23 mouse cellular contexts compared by ENCODE assay signal in genomic region chrX:112543115-112543514, GRCm38 (mm10). TPM values are rescaled to one million over a fixed set of nuclear protein-coding genes. Genes with fewer than 3 reads are reported as not detected.
A peak's percentile ranks its signal among the peaks of the same experiment; 100 is the strongest.
DNase-seq lines count a peak whose midpoint lies in the region; ATAC-seq and TF ChIP-seq lines count a peak whose summit lies in the region.
"Had no signal": no experiment of that assay in that cellular context is flagged by ENCODE, and none has a peak within 500 bp of the region (broad histone marks: within the 10 kb centered on the region; RNA-seq: fewer than 3 reads in every experiment).

No protein-coding gene starts in this region.

- H3K27ac ChIP-seq in kidney, adult 2 months (ENCODE audit: insufficient read depth, low read depth, low read length) = no peak overlapping the region
- H3K27ac ChIP-seq in midbrain, postnatal 0 days (ENCODE audit: low read depth, low read length) = no peak overlapping the region
- no peak overlapping the region for H3K27ac ChIP-seq in midbrain, embryonic 15.5 days
- H3K27ac ChIP-seq: embryonic facial prominence, embryonic 12.5 days; hindbrain, embryonic 10.5 days; liver, embryonic 12.5 days; neural tube, embryonic 13.5 days had no signal

- H3K9ac ChIP-seq in midbrain, postnatal 0 days (replicated peaks; ENCODE audit: low read length, poor library complexity, severe bottlenecking) = no peak overlapping the region
- no peak overlapping the region for H3K9ac ChIP-seq in midbrain, embryonic 15.5 days
- H3K9ac ChIP-seq: embryonic facial prominence, embryonic 12.5 days; liver, embryonic 12.5 days; neural tube, embryonic 13.5 days had no signal

- no peak overlapping the region for H3K4me2 ChIP-seq in midbrain, postnatal 0 days (ENCODE audit: low read depth, low read length, poor library complexity, severe bottlenecking)
- H3K4me2 ChIP-seq in midbrain, embryonic 15.5 days = no peak overlapping the region
- H3K4me2 ChIP-seq: embryonic facial prominence, embryonic 12.5 days; liver, embryonic 12.5 days; neural tube, embryonic 13.5 days had no signal

- no peaks in the 10 kb centered on the region for H3K36me3 ChIP-seq in kidney, adult 2 months (ENCODE audit: control insufficient read depth, insufficient read depth, low read length)
- no peaks in the 10 kb centered on the region for H3K36me3 ChIP-seq in midbrain, postnatal 0 days (ENCODE audit: insufficient read depth, low read length)
- H3K36me3 ChIP-seq in midbrain, embryonic 15.5 days (replicated peaks) = no peaks in the 10 kb centered on the region
- H3K36me3 ChIP-seq: embryonic facial prominence, embryonic 12.5 days; hindbrain, embryonic 10.5 days; liver, embryonic 12.5 days; neural tube, embryonic 13.5 days had no signal

- no peaks in the 10 kb centered on the region for H3K9me3 ChIP-seq in midbrain, postnatal 0 days (ENCODE audit: low read length)
- H3K9me3 ChIP-seq in midbrain, embryonic 15.5 days = no peaks in the 10 kb centered on the region
- H3K9me3 ChIP-seq: embryonic facial prominence, embryonic 12.5 days; hindbrain, embryonic 10.5 days; liver, embryonic 12.5 days; neural tube, embryonic 13.5 days had no signal

- no peak for TF ChIP-seq POLR2A in kidney, adult 2 months (IDR thresholded peaks at IDR 0.05; ENCODE audit: low read depth, low read length)

- no peak for TF ChIP-seq CTCF in kidney, adult 2 months (conservative IDR thresholded peaks at IDR 0.05; ENCODE audit: insufficient read depth, insufficient read length, low read depth, low read length)
- TF ChIP-seq CTCF in midbrain, postnatal 0 days (IDR thresholded peaks at IDR 0.05) = peak; percentile 25; the same call in 1 of the 2 replicates

- no peak for ATAC-seq in midbrain, postnatal 0 days (ENCODE audit: low FRiP score)
- no peak for ATAC-seq in midbrain, embryonic 15.5 days (replicated peaks)
- ATAC-seq: forebrain, embryonic 16.5 days; inflammation-experienced regulatory T-cells, adult 6 months; liver, embryonic 12.5 days had no signal

- peak; percentile 2 for DNase-seq in embryo, embryonic 10.5 days (ENCODE audit: low spot score)
- DNase-seq in embryo, embryonic 9.5 days (ENCODE audit: extremely low spot score) = no peak
- peak; percentile 3 for DNase-seq in kidney, postnatal 10 days
- DNase-seq in kidney, adult 2 months = no peak
- DNase-seq in midbrain, postnatal 0 days (ENCODE audit: low spot score) = no peak
- DNase-seq in ZHBTc4 (ENCODE audit: low read depth, low spot score) = peak; percentile 8
- DNase-seq in left cerebral cortex, adult 8-10 months (ENCODE audit: low spot score in 2 of 2) = no peak
- DNase-seq: adrenal gland, adult 2 months; gastrocnemius, postnatal 10 days; heart, adult 18-20 months; layer of hippocampus, adult 9-11 months; lung, postnatal 10 days; thymus, postnatal 36 days had no signal

- H3K4me1 ChIP-seq in kidney, adult 2 months (ENCODE audit: control insufficient read depth, insufficient read depth, low read length) = no peaks in the 10 kb centered on the region
- H3K4me1 ChIP-seq in midbrain, postnatal 0 days (ENCODE audit: insufficient read depth, low read length) = no peaks in the 10 kb centered on the region
- no peaks in the 10 kb centered on the region for H3K4me1 ChIP-seq in midbrain, embryonic 15.5 days
- H3K4me1 ChIP-seq: embryonic facial prominence, embryonic 12.5 days; hindbrain, embryonic 10.5 days; liver, embryonic 12.5 days; neural tube, embryonic 13.5 days had no signal

- no peak overlapping the region for H3K4me3 ChIP-seq in kidney, adult 2 months (ENCODE audit: insufficient read depth, low read depth, low read length)
- H3K4me3 ChIP-seq in midbrain, postnatal 0 days (ENCODE audit: low read depth, low read length) = no peak overlapping the region
- H3K4me3 ChIP-seq in midbrain, embryonic 15.5 days = no peak overlapping the region
- H3K4me3 ChIP-seq: embryonic facial prominence, embryonic 12.5 days; hindbrain, embryonic 10.5 days; liver, embryonic 12.5 days; neural tube, embryonic 13.5 days had no signal

- WGBS in kidney, adult 2 months = 56% methylated on average over 1 of the region's 1 CpGs
- 45% methylated on average over 1 of the region's 1 CpGs for WGBS in midbrain, postnatal 0 days
- WGBS in midbrain, embryonic 15.5 days = 56% methylated on average over 1 of the region's 1 CpGs

- no peaks in the 10 kb centered on the region for H3K27me3 ChIP-seq in kidney, adult 2 months (replicated peaks; ENCODE audit: control insufficient read depth, insufficient read depth, low read length)
- H3K27me3 ChIP-seq in midbrain, postnatal 0 days (ENCODE audit: insufficient read depth, low read length) = no peaks in the 10 kb centered on the region
- no peaks in the 10 kb centered on the region for H3K27me3 ChIP-seq in midbrain, embryonic 15.5 days (replicated peaks)
- H3K27me3 ChIP-seq: embryonic facial prominence, embryonic 12.5 days; liver, embryonic 12.5 days; neural tube, embryonic 13.5 days had no signal

RNA-seq across cellular contexts. Expression of gene 2010106E10Rik, which starts 48.0 kb away (rescaled TPM):
- not detected in 2 replicates for polyA plus RNA-seq in kidney, adult 2 months (2012; rRNA removed)
- not detected in 2 replicates for total RNA-seq in midbrain, postnatal 0 days (2014; rRNA removed)
- 0.25 TPM in 1 of 2 replicates, not detected in the other for polyA plus RNA-seq in midbrain, postnatal 0 days (2015; fragmentation: Nextera tagmentation; extraction: Ambion mirVana)
- polyA plus RNA-seq in midbrain, embryonic 15.5 days (2015; fragmentation: Nextera tagmentation; extraction: Ambion mirVana) = not detected in 2 replicates
- not detected for total RNA-seq in left cerebral cortex, adult 8-10 months (2022)
- total RNA-seq: adrenal gland, adult 2 months; gastrocnemius, postnatal 10 days; heart, adult 18-20 months; left cerebral cortex, postnatal 36 days; megakaryocyte-erythroid progenitor cell, adult 5-6 weeks had no signal
- polyA plus RNA-seq: adrenal gland, adult 2 months; embryonic facial prominence, embryonic 12.5 days; forebrain, embryonic 16.5 days; hindbrain, embryonic 10.5 days; inflammation-experienced regulatory T-cells, adult 6 months; kidney, embryonic 16.5 days; liver, embryonic 12.5 days; neural tube, embryonic 13.5 days had no signal

RNA-seq across cellular contexts. Expression of gene Zfp711, which starts 57.2 kb away (rescaled TPM):
- 0.20 and 0.30 TPM in 2 replicates for polyA plus RNA-seq in kidney, adult 2 months (2012; rRNA removed)
- 25.4 and 27.2 TPM in 2 replicates for total RNA-seq in midbrain, postnatal 0 days (2014; rRNA removed)
- 24.9 and 28.3 TPM in 2 replicates for polyA plus RNA-seq in midbrain, postnatal 0 days (2015; fragmentation: Nextera tagmentation; extraction: Ambion mirVana)
- polyA plus RNA-seq in midbrain, embryonic 15.5 days (2015; fragmentation: Nextera tagmentation; extraction: Ambion mirVana) = 32.1 and 36.6 TPM in 2 replicates
- 10 to 100 TPM in 2 of 4 experiments, 1 to 10 TPM in 2; 8.4 to 10.5 (median 9.8) TPM for total RNA-seq in left cerebral cortex, adult 8-10 months (2022)

Comparison
In these comparisons a context has a peak if more than half of its experiments do, and no peak if none do; other contexts are left out.
1. DNase-seq: peak in embryo, embryonic 10.5 days (single experiment), kidney, postnatal 10 days (single experiment) and ZHBTc4 (single experiment); none in embryo, embryonic 9.5 days (single experiment), kidney, adult 2 months (single experiment), midbrain, postnatal 0 days (single experiment) and left cerebral cortex, adult 8-10 months (0 of 2).
2. RNA of gene Zfp711, which starts 57.2 kb away (polyA plus RNA-seq): 32.1 to 36.6 TPM in midbrain, embryonic 15.5 days and 24.9 to 28.3 TPM in midbrain, postnatal 0 days; 0.20 to 0.30 TPM in kidney, adult 2 months; every median in the first group is over 10 times any median in the second.